Mouse (Mus musculus): ENCODE data around the gene Rnf207. TPM values are rescaled to one million over a fixed set of nuclear protein-coding genes. Genes with fewer than 3 reads are reported as not detected.

Gene Rnf207
- total RNA-seq, 1 experiment from 2014 or later, result not detected

DNA sequence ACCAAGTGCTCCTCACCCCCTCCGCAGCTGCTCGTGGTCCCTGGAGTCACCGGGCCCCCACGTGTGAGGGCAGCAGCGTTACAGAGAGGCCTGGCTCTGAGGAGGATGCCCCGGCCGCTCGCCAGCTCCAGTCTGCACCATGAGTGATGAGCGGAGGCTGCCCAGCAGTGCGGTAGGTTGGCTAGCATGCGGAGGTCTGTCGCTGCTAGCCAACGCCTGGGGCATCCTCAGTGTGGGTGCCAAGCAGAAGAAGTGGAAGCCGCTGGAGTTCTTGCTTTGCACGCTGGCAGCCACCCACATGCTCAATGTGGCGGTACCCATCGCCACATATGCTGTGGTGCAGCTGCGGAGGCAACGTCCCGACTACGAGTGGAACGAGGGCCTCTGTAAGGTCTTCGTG lies 39.8 kb downstream of the Rnf207 start:
- no peak for ATAC-seq (replicated peaks; ENCODE audit: insufficient number of reproducible peaks, low FRiP score, low TSS enrichment, poor library complexity, severe bottlenecking)

DNA sequence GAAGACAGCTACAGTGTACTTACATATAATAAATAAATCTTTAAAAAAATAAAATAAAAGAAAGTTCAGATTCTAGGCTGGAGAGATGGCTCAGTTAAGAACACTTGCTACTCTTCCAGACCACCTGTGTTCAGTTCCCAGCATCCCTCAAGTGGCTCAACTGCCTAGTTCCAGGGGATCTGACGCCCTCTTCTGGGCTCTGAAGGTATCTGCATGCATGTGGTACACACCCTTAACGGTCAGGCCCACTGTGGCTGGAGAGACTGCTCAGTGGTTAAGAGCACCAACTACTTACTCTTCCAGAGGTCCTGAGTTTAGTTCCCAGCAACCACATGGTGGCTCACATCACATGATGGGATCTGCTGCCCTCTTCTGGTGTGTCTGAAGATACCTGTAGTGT lies 40.9 kb downstream of the Rnf207 start:
- no peak for ATAC-seq (replicated peaks; ENCODE audit: insufficient number of reproducible peaks, low FRiP score, low TSS enrichment, poor library complexity, severe bottlenecking)

GRCm38 (mm10) chr4:152276389-152277347 lies 42.1 kb downstream of the Rnf207 start:
- ATAC-seq (replicated peaks; ENCODE audit: insufficient number of reproducible peaks, low FRiP score, low TSS enrichment, poor library complexity, severe bottlenecking), result no peak

DNA sequence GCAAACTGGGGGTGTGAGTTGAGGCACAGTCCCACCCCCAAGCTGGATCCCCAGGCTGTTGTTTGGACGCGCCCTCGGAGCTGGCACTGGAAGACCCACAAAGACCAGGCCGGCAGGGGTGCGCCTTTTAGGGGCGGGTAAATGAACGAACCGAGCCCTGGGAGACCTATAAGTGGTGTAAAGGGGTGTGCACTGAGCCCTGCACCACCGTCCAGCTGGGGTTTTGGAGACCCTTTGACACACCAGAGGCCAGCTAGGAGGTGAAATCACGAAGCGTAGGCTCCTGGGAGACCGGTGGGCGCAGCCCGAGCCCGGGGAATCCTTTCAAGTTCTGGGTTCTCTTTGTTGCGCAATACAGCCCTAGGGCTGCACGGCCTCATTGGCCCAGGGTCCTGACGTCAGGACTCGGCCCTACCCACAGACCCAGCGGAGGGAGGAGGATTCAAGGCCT lies 44.1 kb downstream of the Rnf207 start:
- ATAC-seq (replicated peaks; ENCODE audit: insufficient number of reproducible peaks, low FRiP score, low TSS enrichment, poor library complexity, severe bottlenecking), result no peak

DNA sequence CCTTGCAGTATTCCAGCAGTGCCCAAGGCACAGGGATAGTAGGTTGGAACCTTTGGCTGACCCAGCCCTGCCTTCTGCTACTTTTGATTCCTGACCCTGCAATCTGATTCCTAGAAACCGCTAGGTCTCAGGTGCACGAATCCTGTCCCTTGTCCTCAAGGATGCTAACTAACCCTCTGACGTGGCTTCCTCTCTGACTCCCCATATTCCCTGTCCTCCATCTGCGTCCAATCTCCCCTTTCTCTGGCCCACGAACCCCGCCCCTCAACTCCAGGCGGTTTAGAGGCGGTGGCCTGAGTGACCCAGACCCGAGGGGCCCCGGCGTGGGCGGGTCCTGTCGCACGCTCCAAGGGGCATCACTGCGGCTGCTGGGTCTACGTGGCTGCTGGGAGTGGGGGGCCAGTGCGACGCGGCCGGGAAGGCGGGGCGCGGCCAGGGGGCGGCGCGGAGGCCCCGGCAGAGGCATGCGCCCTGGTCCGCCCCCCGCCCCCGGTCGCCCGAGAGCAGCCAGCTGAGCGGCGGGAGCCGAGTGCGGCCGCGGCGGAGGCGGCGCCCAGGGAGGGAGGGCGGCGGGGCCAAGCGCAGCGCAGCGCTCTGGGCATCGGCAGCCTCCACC lies 45.1 kb downstream of the Rnf207 start, which contains the start of gene Gpr153:
Gpr153 (plus strand) TSS at position 612 of the 616 bp plus-strand sequence.
- ATAC-seq (replicated peaks; ENCODE audit: insufficient number of reproducible peaks, low FRiP score, low TSS enrichment, poor library complexity, severe bottlenecking), result no peak

- ATAC-seq (replicated peaks; ENCODE audit: insufficient number of reproducible peaks, low FRiP score, low TSS enrichment, poor library complexity, severe bottlenecking), result no peak
Measured at GRCm38 (mm10) chr4:152273191-152273590, 45.6 kb downstream of the Rnf207 start.

- no peak for ATAC-seq (replicated peaks; ENCODE audit: insufficient number of reproducible peaks, low FRiP score, low TSS enrichment, poor library complexity, severe bottlenecking)
Measured at GRCm38 (mm10) chr4:152272449-152273049, 46.2 kb downstream of the Rnf207 start.

DNA sequence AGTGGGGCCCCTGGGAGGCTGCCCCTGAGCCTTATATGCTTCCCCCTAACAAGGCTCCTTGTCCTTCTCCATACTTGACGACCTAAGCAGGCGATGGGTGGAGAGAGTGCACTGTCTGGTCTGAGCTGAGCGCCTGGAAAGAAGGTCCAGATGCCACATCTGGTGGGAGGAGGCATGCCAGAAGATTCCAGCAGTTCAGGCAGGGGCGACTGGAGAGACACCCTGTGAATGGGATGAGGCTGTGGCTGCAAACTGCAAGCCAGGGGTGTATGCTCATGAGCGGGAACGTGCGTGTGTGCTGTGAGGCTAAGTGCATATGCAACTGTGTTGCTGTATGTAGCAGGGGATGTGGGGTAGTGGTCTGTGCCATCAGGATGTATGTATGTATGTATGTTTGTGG lies 46.8 kb downstream of the Rnf207 start:
- no peak for ATAC-seq (replicated peaks; ENCODE audit: insufficient number of reproducible peaks, low FRiP score, low TSS enrichment, poor library complexity, severe bottlenecking)

- no peak for ATAC-seq (replicated peaks; ENCODE audit: insufficient number of reproducible peaks, low FRiP score, low TSS enrichment, poor library complexity, severe bottlenecking)
Measured at GRCm38 (mm10) chr4:152271334-152271733, 47.5 kb downstream of the Rnf207 start.

DNA sequence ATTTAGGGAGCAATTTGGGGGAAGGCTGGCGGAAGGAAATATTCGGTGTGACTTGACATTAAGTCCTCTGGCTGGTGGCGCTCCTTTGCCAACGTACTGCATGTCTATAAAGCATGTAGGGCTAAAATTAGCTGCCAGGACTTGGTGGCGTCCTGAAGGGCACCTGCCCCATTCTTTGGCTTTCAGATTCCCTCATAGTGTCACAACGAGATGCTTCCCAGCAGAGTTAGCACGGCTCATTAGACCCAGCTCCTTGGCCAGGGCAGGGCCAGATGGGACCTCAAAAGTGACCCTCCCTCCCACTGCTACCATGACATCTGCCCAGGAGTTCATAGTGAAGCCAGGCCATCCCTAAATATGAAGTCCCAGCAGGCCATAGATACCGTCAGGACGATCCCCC lies 48.2 kb downstream of the Rnf207 start:
- no peak for ATAC-seq (replicated peaks; ENCODE audit: insufficient number of reproducible peaks, low FRiP score, low TSS enrichment, poor library complexity, severe bottlenecking)

GRCm38 (mm10) chr4:152269967-152270366 lies 48.8 kb downstream of the Rnf207 start:
- ATAC-seq (replicated peaks; ENCODE audit: insufficient number of reproducible peaks, low FRiP score, low TSS enrichment, poor library complexity, severe bottlenecking), result no peak

DNA sequence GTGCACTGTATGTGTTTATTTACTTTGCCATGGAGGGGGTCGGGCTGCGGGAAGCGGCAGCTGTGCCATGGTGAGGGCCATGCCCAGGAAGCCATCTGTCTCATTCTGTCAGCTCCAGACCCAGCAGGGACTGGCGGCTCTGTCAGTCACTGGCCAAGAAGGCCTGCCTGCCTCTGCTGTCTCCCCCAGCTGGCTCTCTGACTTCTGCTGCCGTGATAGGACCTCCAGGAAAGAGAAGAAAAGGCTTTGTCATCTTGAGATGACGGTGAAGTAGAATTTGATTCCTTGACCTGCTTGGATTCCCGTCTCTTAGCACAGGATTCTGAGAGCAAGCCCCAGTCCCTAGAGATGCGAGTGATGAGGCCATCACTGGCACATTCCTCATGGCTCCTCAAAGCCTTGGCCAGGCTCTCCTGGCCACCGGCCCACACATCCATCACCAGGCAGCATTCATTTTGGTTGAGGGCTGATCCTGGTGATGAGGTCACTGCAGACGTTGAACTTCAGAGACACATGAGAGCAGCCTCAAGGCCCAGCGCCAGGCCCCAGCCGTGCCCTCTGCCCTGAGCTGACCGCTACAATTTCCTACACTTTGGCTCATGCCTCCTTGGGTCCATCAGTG lies 50.9 kb downstream of the Rnf207 start:
- ATAC-seq (replicated peaks; ENCODE audit: insufficient number of reproducible peaks, low FRiP score, low TSS enrichment, poor library complexity, severe bottlenecking), result no peak

GRCm38 (mm10) chr4:152266236-152266895 lies 52.4 kb downstream of the Rnf207 start:
- ATAC-seq (replicated peaks; ENCODE audit: insufficient number of reproducible peaks, low FRiP score, low TSS enrichment, poor library complexity, severe bottlenecking), result no peak

DNA sequence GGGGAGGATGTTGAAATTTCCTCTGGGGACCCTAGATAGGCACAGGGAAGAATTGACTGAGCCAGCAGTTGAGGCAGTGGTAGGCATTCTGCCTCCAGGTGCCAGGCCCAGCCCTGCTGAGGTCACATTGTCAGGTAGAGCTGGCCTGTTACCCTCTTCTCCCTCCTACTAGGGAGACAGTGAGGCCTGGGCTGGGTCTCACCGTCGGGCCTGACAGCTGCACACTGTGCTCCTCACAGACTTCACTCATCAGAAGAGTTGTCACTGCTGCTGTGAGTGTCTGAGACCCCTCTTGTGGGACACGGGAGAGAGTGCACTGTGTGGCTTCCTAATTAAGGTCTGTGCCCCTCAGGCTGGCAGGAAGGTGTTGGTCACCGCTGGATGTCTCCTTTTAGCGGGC lies 53.0 kb downstream of the Rnf207 start:
- ATAC-seq (replicated peaks; ENCODE audit: insufficient number of reproducible peaks, low FRiP score, low TSS enrichment, poor library complexity, severe bottlenecking), result no peak

- ATAC-seq (replicated peaks; ENCODE audit: insufficient number of reproducible peaks, low FRiP score, low TSS enrichment, poor library complexity, severe bottlenecking), result no peak
Measured at GRCm38 (mm10) chr4:152264867-152265568, 53.8 kb downstream of the Rnf207 start.

DNA sequence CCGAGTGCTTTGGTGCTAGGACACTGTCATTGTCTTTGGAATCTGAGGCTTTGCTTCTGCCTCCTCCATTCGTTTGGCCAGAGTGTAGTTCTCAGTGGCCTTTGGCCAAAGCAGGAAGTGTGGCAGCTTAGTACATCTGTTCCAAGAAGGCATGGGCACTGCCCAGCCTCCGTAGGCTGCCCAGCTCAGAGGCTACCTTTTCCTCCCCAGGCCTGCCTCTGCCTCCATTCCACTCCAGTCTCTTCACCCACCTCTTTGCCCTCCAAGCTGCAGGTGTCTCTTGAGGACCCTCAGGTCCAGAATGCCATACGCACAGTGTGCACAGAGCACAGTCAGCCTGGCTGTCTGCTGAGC lies 54.6 kb downstream of the Rnf207 start:
- no peak for ATAC-seq (replicated peaks; ENCODE audit: insufficient number of reproducible peaks, low FRiP score, low TSS enrichment, poor library complexity, severe bottlenecking)

GRCm38 (mm10) chr4:152263512-152264176 lies 55.1 kb downstream of the Rnf207 start:
- no peak for ATAC-seq (replicated peaks; ENCODE audit: insufficient number of reproducible peaks, low FRiP score, low TSS enrichment, poor library complexity, severe bottlenecking)

- ATAC-seq (replicated peaks; ENCODE audit: insufficient number of reproducible peaks, low FRiP score, low TSS enrichment, poor library complexity, severe bottlenecking), result no peak
Measured at GRCm38 (mm10) chr4:152263089-152263488, 55.7 kb downstream of the Rnf207 start.
